Mouse (Mus musculus) heart, adult 2 months (tissue): ENCODE data around the gene Adnp. TPM values are rescaled to one million over a fixed set of nuclear protein-coding genes. Genes with fewer than 3 reads are reported as not detected.

Experiments used
- DNase-seq, 2 experiments: peaks; one replicate each; pipeline ENCODE4 v3.0.0; 2021
- H3K27ac ChIP-seq: fragments of 200-600 bp; 2 replicates; pipeline ENCODE4 v1.8.1; 2022
- H3K27me3 ChIP-seq: fragments of 200-500 bp; 2 replicates; pipeline ENCODE4 v1.6.1; 2012; ENCODE audit warnings: mild to moderate bottlenecking, low read length, inconsistent platforms, mixed read lengths; ENCODE audit not compliant: control insufficient read depth, insufficient read depth
- H3K36me3 ChIP-seq: fragments of 200-500 bp; 2 replicates; pipeline ENCODE4 v1.6.1; 2012; ENCODE audit warnings: low read length, inconsistent platforms; ENCODE audit not compliant: control insufficient read depth, insufficient read depth
- H3K4me1 ChIP-seq: fragments of 200-500 bp; 2 replicates; pipeline ENCODE4 v1.6.1; 2011; ENCODE audit warnings: low read length; ENCODE audit not compliant: control insufficient read depth, insufficient read depth
- H3K4me3 ChIP-seq: fragments of 200-600 bp; 2 replicates; pipeline ENCODE4 v1.8.1; 2022
- H3K79me2 ChIP-seq: fragments of 200-500 bp; replicated peaks from 2 replicates; pipeline ENCODE4 v1.6.1; 2012; ENCODE audit warnings: mild to moderate bottlenecking, inconsistent platforms, low read length, moderate library complexity, mixed read lengths; ENCODE audit not compliant: control insufficient read depth, insufficient read depth
- H3K9ac ChIP-seq: fragments of 200-500 bp; 2 replicates; pipeline ENCODE4 v1.6.1; 2012; ENCODE audit warnings: low read depth, mild to moderate bottlenecking, control low read depth, inconsistent platforms, low read length, mixed read lengths
- CTCF ChIP-seq: fragments of 200-600 bp; IDR thresholded peaks from 2 replicates; pipeline ENCODE4 v1.8.1; 2022; ENCODE audit warnings: antibody characterized with exemption, mild to moderate bottlenecking, moderate library complexity
- EP300 ChIP-seq: fragments of 200-500 bp; IDR thresholded peaks from 2 replicates; pipeline ENCODE4 v1.6.1; 2011; ENCODE audit warnings: low read depth, low read length, control low read depth; ENCODE audit not compliant: insufficient read depth
- POLR2A ChIP-seq: fragments of 200-500 bp; IDR thresholded peaks from 2 replicates; pipeline ENCODE4 v1.6.1; 2011; ENCODE audit warnings: mild to moderate bottlenecking, low read depth, low read length, control low read depth; ENCODE audit not compliant: insufficient read depth
- WGBS: fragments of 180-500 bp; shearing (Covaris S2); methylation state at CpG from one replicate; pipeline ENCODE4 v1.1.7; 2018; 5-methylcytosine and 5-hydroxymethylcytosine counted together
- intact Hi-C: fragments of 180-260 bp; cut with DNase I; formaldehyde crosslinking; loops from one replicate; pipeline ENCODE4 v1.15.1; 2025
- polyA plus RNA-seq: library from polyadenylated mRNA; depleted of rRNA; stranded (reverse); fragments of >200 nt; gene quantifications from 2 replicates; pipeline ENCODE4 v1.2.3, GENCODE M21; 2012
- total RNA-seq, 2 experiments: library from RNA; stranded (reverse); gene quantifications; 2 replicates each; pipeline ENCODE4 v1.2.3; 2021

Gene Adnp
- total and polyA plus RNA-seq, 3 experiments = 11.2 to 30.7 (median 29.6) TPM

DNA sequence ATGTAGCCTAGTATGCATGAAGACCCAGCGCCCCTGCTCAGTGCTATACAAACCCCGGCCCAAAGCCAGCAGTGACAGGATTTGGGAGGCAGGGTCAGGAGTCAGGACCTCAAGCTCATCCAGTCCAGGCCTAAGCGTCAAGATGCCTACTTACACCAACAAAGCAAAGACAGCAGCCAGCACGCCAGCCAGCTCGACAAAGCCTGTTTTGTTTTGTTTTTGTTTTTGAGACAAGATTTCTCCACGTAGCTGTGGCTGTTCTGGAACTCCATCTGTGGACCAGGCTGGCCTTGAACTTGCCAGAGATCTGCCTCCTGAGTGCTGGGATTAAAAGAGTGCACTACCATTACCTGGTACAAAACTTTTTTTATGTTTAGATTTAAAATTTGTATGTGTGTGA is 16.4 kb upstream of the Adnp start:
- Histone ChIP-seq H3K27me3 (no peaks in the 10 kb centered on the region), H3K36me3 (peaks cover 2% of the 10 kb centered on the region; the same call in 1 of the 2 replicates), H3K4me3 (no peak overlapping the region), H3K4me1 (no peaks in the 10 kb centered on the region; the same call in 1 of the 2 replicates), H3K79me2 (peaks cover 4% of the 10 kb centered on the region; the same call in 1 of the 2 replicates), H3K9ac (no peak overlapping the region), H3K27ac (no peak overlapping the region)
- no peak for DNase-seq
- TF ChIP-seq POLR2A (no peak), EP300 (no peak), CTCF (no peak)
- WGBS = 84% methylated on average over 6 of the region's 6 CpGs
- intact Hi-C loops = no loop called here

DNA sequence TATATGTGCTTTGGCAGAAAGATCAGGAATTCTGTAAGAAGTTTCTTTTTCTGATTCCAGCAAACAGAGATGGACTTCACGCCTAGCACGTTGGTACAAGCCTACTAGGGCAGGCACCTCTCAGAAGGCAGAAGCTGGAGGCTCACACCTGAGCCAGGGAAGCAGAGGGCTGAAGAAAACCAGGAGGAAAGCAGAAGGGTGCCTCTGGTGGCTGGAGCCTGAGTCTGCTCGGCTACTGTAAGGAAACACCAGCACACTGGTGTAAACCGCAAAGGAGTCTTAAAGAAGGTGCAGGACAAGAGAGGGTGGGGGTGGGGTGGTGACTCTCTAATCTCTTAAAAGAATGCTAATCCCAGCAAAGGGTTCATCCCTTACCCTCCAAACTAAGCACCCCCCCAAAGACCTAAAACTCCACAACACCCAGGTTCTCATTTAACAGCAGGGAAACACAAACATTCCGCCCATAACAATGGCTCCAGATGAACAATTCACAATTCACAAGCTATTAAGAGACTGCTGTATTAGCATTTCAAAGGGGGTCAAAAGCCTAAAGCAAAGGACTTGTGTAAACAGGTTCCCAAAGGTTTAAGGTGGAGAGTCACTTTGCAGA is 7.0 kb upstream of the Adnp start:
- H3K36me3 ChIP-seq = no peaks in the 10 kb centered on the region; the same call in 1 of the 2 replicates
- TF ChIP-seq POLR2A (no peak), EP300 (no peak), CTCF (no peak)
- no peak for DNase-seq
- WGBS = 66% methylated on average over 5 of the region's 5 CpGs
- no peak overlapping the region for H3K9ac ChIP-seq
- intact Hi-C loops = no loop called here
- H3K4me3 ChIP-seq = no peak overlapping the region
- H3K27ac ChIP-seq = no peak overlapping the region
- no peaks in the 10 kb centered on the region for H3K79me2 ChIP-seq
- no peaks in the 10 kb centered on the region for H3K27me3 ChIP-seq
- no peaks in the 10 kb centered on the region for H3K4me1 ChIP-seq

DNA sequence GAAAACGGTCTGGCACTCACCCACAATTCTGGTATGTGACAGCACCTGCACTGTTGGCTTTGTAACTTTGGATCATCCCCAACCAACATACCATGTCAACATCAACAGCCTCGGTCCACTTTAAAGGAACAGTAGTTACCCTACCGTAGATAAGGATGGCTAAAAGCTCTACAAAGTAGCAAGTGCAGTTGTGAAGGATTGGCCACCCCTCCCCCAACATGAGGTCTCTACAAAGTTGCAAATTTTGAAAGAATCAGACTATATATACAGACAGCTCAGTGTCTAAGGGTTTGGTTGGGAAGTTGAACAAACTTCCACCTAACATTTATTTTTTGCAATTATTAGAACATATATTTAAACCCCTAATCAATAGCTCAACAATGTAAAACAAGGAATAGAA is 971 bp upstream of the Adnp start:
- no peak for TF ChIP-seq POLR2A
- TF ChIP-seq EP300 = no peak
- no peak for TF ChIP-seq CTCF
- no peak overlapping the region for H3K4me3 ChIP-seq
- H3K79me2 ChIP-seq = peaks cover 9% of the 10 kb centered on the region
- 90% methylated on average over 3 of the region's 3 CpGs for WGBS
- H3K9ac ChIP-seq = no peak overlapping the region
- peaks cover 13% of the 10 kb centered on the region for H3K36me3 ChIP-seq
- intact Hi-C loops = loop anchor here (1.0 to 5.0 kb wide), 2 partner anchors 22 to 96 kb away; partner anchors contain the start of genes Dpm1, Gm20716 and Mocs3
- no peaks in the 10 kb centered on the region for H3K27me3 ChIP-seq
- peaks cover 9% of the 10 kb centered on the region for H3K4me1 ChIP-seq
- H3K27ac ChIP-seq = peak overlapping the region; percentile 98; the same call in 1 of the 2 replicates
- DNase-seq = no peak

DNA sequence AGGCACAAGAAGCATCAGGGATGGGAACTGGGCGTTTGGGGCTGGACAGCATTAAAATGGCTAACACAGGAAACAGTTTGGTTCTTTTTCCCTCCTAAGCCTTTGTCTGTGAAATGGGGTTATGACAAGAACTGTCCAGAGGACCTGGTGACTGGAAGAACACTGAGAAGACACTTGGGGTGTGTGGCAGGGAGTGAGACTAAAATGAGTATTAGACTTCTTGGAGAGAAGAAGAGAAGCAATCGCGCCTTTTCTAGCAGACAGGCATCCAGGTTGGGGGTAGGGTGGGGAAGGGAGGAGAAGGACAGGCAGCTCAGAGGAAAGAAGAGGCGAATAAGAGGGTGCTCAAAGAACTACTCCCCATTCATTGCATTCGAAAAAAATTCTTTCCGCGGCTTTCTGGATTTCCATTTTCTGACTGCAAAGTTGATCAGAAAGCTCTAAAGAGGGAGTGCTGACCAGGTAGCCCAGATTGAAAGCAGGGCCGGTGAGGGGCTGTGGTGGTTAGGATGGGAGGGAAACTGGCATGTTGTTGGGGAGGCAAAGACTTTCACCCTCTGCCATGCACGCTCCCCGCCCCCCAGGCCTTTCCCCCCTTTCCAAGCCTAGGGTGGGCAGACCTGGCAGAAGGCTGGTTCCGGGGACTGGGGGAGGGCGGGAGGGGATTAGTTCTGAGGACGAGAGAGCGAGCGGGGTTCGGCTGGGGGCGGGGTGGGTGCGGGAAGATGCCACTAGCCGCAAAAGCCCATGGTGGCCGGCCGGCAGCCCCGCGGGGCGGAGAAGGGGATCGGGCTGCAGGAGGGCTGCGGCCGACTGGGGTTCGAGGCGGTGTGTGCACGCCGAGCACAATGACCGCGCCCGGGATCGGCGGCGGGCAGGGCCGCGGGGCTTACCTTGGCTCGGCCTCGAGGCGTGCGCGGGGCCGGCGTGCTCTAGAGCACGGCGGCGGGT is 956 bp downstream of the Adnp start:
- Histone ChIP-seq H3K9ac (peak overlapping the region; percentile 98), H3K27ac (peak overlapping the region; percentile 98), H3K79me2 (peaks cover 11% of the 10 kb centered on the region), H3K27me3 (no peaks in the 10 kb centered on the region), H3K4me3 (peak overlapping the region; percentile 60), H3K36me3 (peaks cover 19% of the 10 kb centered on the region), H3K4me1 (peaks cover 12% of the 10 kb centered on the region)
- under 1% methylated on average over 48 of the region's 49 CpGs for WGBS
- peak in 1 of 2 experiments; percentile 52 for DNase-seq
- intact Hi-C loops = loop anchor here (5.0 kb wide), 1 partner anchor 94 kb away; no protein-coding TSS in a partner anchor
- no peak for TF ChIP-seq CTCF
- TF ChIP-seq POLR2A = no peak

DNA sequence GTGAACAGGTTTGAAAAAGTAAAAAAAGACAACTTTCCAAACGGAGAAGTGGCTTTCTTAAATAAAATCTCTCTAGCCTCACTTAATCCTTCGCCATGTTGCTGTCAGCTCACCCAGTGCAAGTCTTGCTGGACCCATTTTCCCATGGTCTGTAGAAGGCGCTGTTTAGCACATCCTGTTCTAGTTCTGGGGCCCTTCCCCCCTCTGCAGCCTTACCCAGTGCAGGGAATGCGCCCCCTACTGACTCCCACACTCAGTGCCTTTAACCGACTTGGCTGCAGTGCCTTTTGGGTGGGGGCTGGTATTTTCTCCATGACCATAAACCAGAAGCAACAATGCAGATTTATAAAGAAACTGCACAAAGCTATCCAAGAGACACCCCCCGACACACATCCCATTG is 1.6 kb downstream of the Adnp start:
- Histone ChIP-seq H3K4me3 (peak overlapping the region; percentile 60), H3K27ac (peak overlapping the region; percentile 98; the same call in 1 of the 2 replicates), H3K36me3 (peaks cover 26% of the 10 kb centered on the region), H3K4me1 (peaks cover 15% of the 10 kb centered on the region), H3K27me3 (no peaks in the 10 kb centered on the region), H3K9ac (peak overlapping the region; percentile 98), H3K79me2 (peaks cover 12% of the 10 kb centered on the region)
- peak; percentile 74 to 81 for DNase-seq
- 6% methylated on average over 6 of the region's 6 CpGs for WGBS
- TF ChIP-seq EP300 (peak; percentile 79), CTCF (peak; percentile 86), POLR2A (no peak)
- intact Hi-C loops = loop anchor here (5.0 kb wide), 1 partner anchor 93 kb away; no protein-coding TSS in a partner anchor

DNA sequence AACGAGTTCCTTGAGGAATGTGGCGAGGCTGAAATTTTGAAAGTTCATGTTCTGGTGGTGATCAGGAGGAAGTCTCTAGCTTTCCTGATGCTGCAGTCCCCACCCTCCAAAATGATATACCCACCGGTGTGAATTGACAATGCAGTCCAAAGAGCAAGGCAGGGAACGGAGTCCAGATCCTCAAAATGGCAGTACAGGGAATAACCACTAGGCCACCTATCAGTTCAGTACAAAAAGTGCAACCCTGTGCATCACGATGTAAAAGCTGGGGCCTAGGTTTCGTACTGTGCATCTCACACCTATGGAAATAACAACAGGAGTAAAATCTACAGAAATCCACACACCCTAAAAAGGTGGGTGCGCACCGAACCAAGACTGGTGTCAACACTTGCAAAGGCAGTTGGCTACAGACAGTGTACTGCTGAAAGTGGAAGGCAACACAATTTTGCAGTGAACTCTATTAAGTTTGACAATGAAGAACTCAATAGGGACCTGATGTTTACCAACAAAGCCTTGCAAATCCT is 2.4 kb downstream of the Adnp start:
- intact Hi-C loops = no loop called here
- 59% methylated on average over 8 of the region's 8 CpGs for WGBS
- no peak overlapping the region for H3K27ac ChIP-seq
- peak; percentile 12; the same call in 1 of the 2 replicates for TF ChIP-seq CTCF
- no peak for TF ChIP-seq EP300
- no peak for TF ChIP-seq POLR2A
- H3K36me3 ChIP-seq = peaks cover 29% of the 10 kb centered on the region
- H3K79me2 ChIP-seq = peaks cover 12% of the 10 kb centered on the region
- no peak for DNase-seq
- no peak overlapping the region for H3K4me3 ChIP-seq
- H3K27me3 ChIP-seq = no peaks in the 10 kb centered on the region
- H3K4me1 ChIP-seq = peaks cover 20% of the 10 kb centered on the region
- no peak overlapping the region for H3K9ac ChIP-seq
